ENCODE assay signal across 14 mouse cellular contexts in genomic region chr11:102998254-102998576, GRCm38 (mm10). TPM values are rescaled to one million over a fixed set of nuclear protein-coding genes. Genes with fewer than 3 reads are reported as not detected.
DNase-seq lines count a peak whose midpoint lies in the region; ATAC-seq and TF ChIP-seq lines count a peak whose summit lies in the region.
"Had no signal": no experiment of that assay in that cellular context is flagged by ENCODE, and none has a peak within 500 bp of the region (broad histone marks: within the 10 kb centered on the region; RNA-seq: fewer than 3 reads in every experiment).

No protein-coding gene starts in this region.

- H3K4me3 ChIP-seq in heart, postnatal 0 days (ENCODE audit: low read depth, low read length): no peak overlapping the region
- H3K4me3 ChIP-seq in stomach, embryonic 15.5 days (replicated peaks): no peak overlapping the region
- H3K4me3 ChIP-seq in stomach, postnatal 0 days (ENCODE audit: low read depth, low read length): no peak overlapping the region
- no peak overlapping the region; the same call in 1 of the 2 replicates for H3K4me3 ChIP-seq in liver, embryonic 13.5 days (replicated peaks)
- no peak overlapping the region for H3K4me3 ChIP-seq in midbrain, embryonic 16.5 days (ENCODE audit: low read depth, low read length)
- H3K4me3 ChIP-seq: forebrain, embryonic 10.5 days had no signal

- TF ChIP-seq EP300 in heart, postnatal 0 days (IDR thresholded peaks at IDR 0.05; ENCODE audit: low read depth): no peak
- no peak for TF ChIP-seq EP300 in stomach, postnatal 0 days (optimal IDR thresholded peaks at IDR 0.05)

- DNase-seq in heart, postnatal 0 days (ENCODE audit: low spot score): no peak
- no peak for DNase-seq in heart, postnatal 4 days
- no peak for DNase-seq in stomach, postnatal 0 days (ENCODE audit: low spot score)
- DNase-seq in liver, embryonic 13.5 days: no peak
- no peak for DNase-seq in ovary, postnatal 10 days (ENCODE audit: low spot score)
- DNase-seq: cerebellum, adult 11-12 months; kidney, postnatal 25 days; right cerebral cortex, postnatal 14 days had no signal

- peaks cover 13% of the 10 kb centered on the region for H3K36me3 ChIP-seq in heart, postnatal 0 days (replicated peaks; ENCODE audit: control insufficient read depth, insufficient read depth, low read length)
- peaks cover 36% of the 10 kb centered on the region for H3K36me3 ChIP-seq in stomach, embryonic 15.5 days
- H3K36me3 ChIP-seq in stomach, postnatal 0 days (ENCODE audit: control insufficient read depth, insufficient read depth, low read length): peaks cover 11% of the 10 kb centered on the region
- peaks cover 55% of the 10 kb centered on the region for H3K36me3 ChIP-seq in liver, embryonic 13.5 days
- H3K36me3 ChIP-seq in midbrain, embryonic 16.5 days (ENCODE audit: control insufficient read depth, insufficient read depth, low read length): peaks cover 37% of the 10 kb centered on the region

- H3K9me3 ChIP-seq in heart, postnatal 0 days (replicated peaks; ENCODE audit: control insufficient read depth, low read length): no peaks in the 10 kb centered on the region
- H3K9me3 ChIP-seq in stomach, embryonic 15.5 days: no peaks in the 10 kb centered on the region
- no peaks in the 10 kb centered on the region for H3K9me3 ChIP-seq in stomach, postnatal 0 days (ENCODE audit: control insufficient read depth, low read length)
- no peaks in the 10 kb centered on the region for H3K9me3 ChIP-seq in liver, embryonic 13.5 days (replicated peaks)
- H3K9me3 ChIP-seq in midbrain, embryonic 16.5 days (replicated peaks; ENCODE audit: control insufficient read depth, low read length, poor library complexity, severe bottlenecking): no peaks in the 10 kb centered on the region
- H3K9me3 ChIP-seq: forebrain, embryonic 10.5 days had no signal

- ATAC-seq in heart, postnatal 0 days (ENCODE audit: insufficient read depth, low read depth): no peak; the same call in 1 of the 2 replicates
- no peak for ATAC-seq in stomach, embryonic 15.5 days (ENCODE audit: insufficient read depth, low FRiP score, low read depth)
- no peak for ATAC-seq in stomach, postnatal 0 days (ENCODE audit: low FRiP score, low TSS enrichment)
- no peak for ATAC-seq in liver, embryonic 13.5 days (ENCODE audit: low read depth)
- ATAC-seq in midbrain, embryonic 16.5 days: no peak

- WGBS in heart, postnatal 0 days: 67% methylated on average over 7 of the region's 7 CpGs
- 71% methylated on average over 7 of the region's 7 CpGs for WGBS in stomach, embryonic 15.5 days
- WGBS in stomach, postnatal 0 days: 76% methylated on average over 7 of the region's 7 CpGs
- 26% methylated on average over 7 of the region's 7 CpGs for WGBS in liver, embryonic 13.5 days (ENCODE audit: insufficient replicate concordance)
- WGBS in midbrain, embryonic 16.5 days: 82% methylated on average over 7 of the region's 7 CpGs

- peak overlapping the region; percentile 76 for H3K27ac ChIP-seq in heart, postnatal 0 days (ENCODE audit: low read depth)
- H3K27ac ChIP-seq in stomach, embryonic 15.5 days: 0 out of 2 replicates have a peak overlapping the region, but pooled peaks have one; percentile 3
- H3K27ac ChIP-seq in stomach, postnatal 0 days (replicated peaks): no peak overlapping the region
- H3K27ac ChIP-seq in liver, embryonic 13.5 days: peak overlapping the region; percentile 80
- peak overlapping the region; percentile 9; the same call in 1 of the 2 replicates for H3K27ac ChIP-seq in midbrain, embryonic 16.5 days (ENCODE audit: low read length)
- H3K27ac ChIP-seq: forebrain, embryonic 10.5 days had no signal

- peaks cover 20% of the 10 kb centered on the region; the same call in 1 of the 2 replicates for H3K4me1 ChIP-seq in heart, postnatal 0 days (ENCODE audit: control insufficient read depth, insufficient read depth)
- H3K4me1 ChIP-seq in stomach, embryonic 15.5 days: peaks cover 9% of the 10 kb centered on the region; the same call in 1 of the 2 replicates
- H3K4me1 ChIP-seq in stomach, postnatal 0 days (replicated peaks; ENCODE audit: control insufficient read depth, insufficient read depth): no peaks in the 10 kb centered on the region
- H3K4me1 ChIP-seq in liver, embryonic 13.5 days (replicated peaks): peaks cover 30% of the 10 kb centered on the region
- peaks cover 16% of the 10 kb centered on the region; the same call in 1 of the 2 replicates for H3K4me1 ChIP-seq in midbrain, embryonic 16.5 days (ENCODE audit: control insufficient read depth, insufficient read depth, low read length)

- 0 out of 2 replicates have a peak overlapping the region, but pooled peaks have one; percentile 18 for H3K9ac ChIP-seq in heart, postnatal 0 days (replicated peaks; ENCODE audit: low read depth, low read length)
- H3K9ac ChIP-seq in stomach, embryonic 15.5 days: no peak overlapping the region
- no peak overlapping the region for H3K9ac ChIP-seq in stomach, postnatal 0 days (ENCODE audit: low read length)
- H3K9ac ChIP-seq in liver, embryonic 13.5 days: peak overlapping the region; percentile 63
- H3K9ac ChIP-seq in midbrain, embryonic 16.5 days (ENCODE audit: low read depth, low read length): no peak overlapping the region

- no peaks in the 10 kb centered on the region for H3K27me3 ChIP-seq in heart, postnatal 0 days (ENCODE audit: control insufficient read depth, insufficient read depth, low read length)
- no peaks in the 10 kb centered on the region for H3K27me3 ChIP-seq in stomach, embryonic 15.5 days (replicated peaks)
- no peaks in the 10 kb centered on the region for H3K27me3 ChIP-seq in stomach, postnatal 0 days (ENCODE audit: control insufficient read depth, insufficient read depth, low read length)
- H3K27me3 ChIP-seq in liver, embryonic 13.5 days: no peaks in the 10 kb centered on the region; the same call in 1 of the 2 replicates
- no peaks in the 10 kb centered on the region for H3K27me3 ChIP-seq in midbrain, embryonic 16.5 days (ENCODE audit: control insufficient read depth, insufficient read depth, low read depth, low read length)

- no peak for TF ChIP-seq CTCF in heart, postnatal 0 days (IDR thresholded peaks at IDR 0.05; ENCODE audit: low read depth)
- no peak for TF ChIP-seq CTCF in stomach, postnatal 0 days (IDR thresholded peaks at IDR 0.05; ENCODE audit: low read depth)

- H3K4me2 ChIP-seq in heart, postnatal 0 days (ENCODE audit: low read depth, low read length): peak overlapping the region; percentile 21; the same call in 1 of the 2 replicates
- H3K4me2 ChIP-seq in stomach, embryonic 15.5 days: no peak overlapping the region
- no peak overlapping the region for H3K4me2 ChIP-seq in stomach, postnatal 0 days (replicated peaks; ENCODE audit: low read depth)
- H3K4me2 ChIP-seq in liver, embryonic 13.5 days: peak overlapping the region; percentile 46
- H3K4me2 ChIP-seq in midbrain, embryonic 16.5 days (ENCODE audit: low read length): no peak overlapping the region

RNA-seq across cellular contexts. Expression of gene Nmt1, which starts 29.8 kb away (rescaled TPM):
- 47.6 and 63.6 TPM in 2 replicates for total RNA-seq in heart, postnatal 0 days (2014; rRNA removed; ENCODE audit: low replicate concordance)
- 46.6 and 50.0 TPM in 2 replicates for polyA plus RNA-seq in heart, postnatal 0 days (2015; fragmentation: Nextera tagmentation; extraction: Ambion mirVana)
- total RNA-seq in heart, postnatal 4 days (2021): 10 to 100 TPM; 57.6 to 62.7 TPM
- polyA plus RNA-seq in stomach, embryonic 15.5 days (2015; fragmentation: Nextera tagmentation; extraction: Ambion mirVana): 48.5 and 52.2 TPM in 2 replicates
- 45.9 and 52.3 TPM in 2 replicates for polyA plus RNA-seq in stomach, postnatal 0 days (2015; fragmentation: Nextera tagmentation; extraction: Ambion mirVana)
- 47.8 and 52.2 TPM in 2 replicates for polyA plus RNA-seq in liver, embryonic 13.5 days (2015; fragmentation: Nextera tagmentation; extraction: Ambion mirVana)
- 25.5 and 26.8 TPM in 2 replicates for polyA plus RNA-seq in midbrain, embryonic 16.5 days (2015; fragmentation: Nextera tagmentation; extraction: Ambion mirVana)

RNA-seq across cellular contexts. Expression of gene Dcakd, which starts 29.9 kb away (rescaled TPM):
- 53.5 and 64.0 TPM in 2 replicates for total RNA-seq in heart, postnatal 0 days (2014; rRNA removed; ENCODE audit: low replicate concordance)
- polyA plus RNA-seq in heart, postnatal 0 days (2015; fragmentation: Nextera tagmentation; extraction: Ambion mirVana): 45.2 and 50.4 TPM in 2 replicates
- 10 to 100 TPM; 76.4 to 77.9 TPM for total RNA-seq in heart, postnatal 4 days (2021)
- polyA plus RNA-seq in stomach, embryonic 15.5 days (2015; fragmentation: Nextera tagmentation; extraction: Ambion mirVana): 107 TPM in 2 replicates
- polyA plus RNA-seq in stomach, postnatal 0 days (2015; fragmentation: Nextera tagmentation; extraction: Ambion mirVana): 36.8 and 42.3 TPM in 2 replicates
- polyA plus RNA-seq in liver, embryonic 13.5 days (2015; fragmentation: Nextera tagmentation; extraction: Ambion mirVana): 29.9 and 37.3 TPM in 2 replicates
- 157 and 174 TPM in 2 replicates for polyA plus RNA-seq in midbrain, embryonic 16.5 days (2015; fragmentation: Nextera tagmentation; extraction: Ambion mirVana)

RNA-seq across cellular contexts. Expression of gene C1ql1, which starts 51.7 kb away (rescaled TPM):
- 1.1 TPM in 1 of 2 replicates, not detected in the other for total RNA-seq in heart, postnatal 0 days (2014; rRNA removed; ENCODE audit: low replicate concordance)
- polyA plus RNA-seq in heart, postnatal 0 days (2015; fragmentation: Nextera tagmentation; extraction: Ambion mirVana): 0.10 TPM in 1 of 2 replicates, not detected in the other
- total RNA-seq in heart, postnatal 4 days (2021): under 1 TPM; 0.36 to 0.55 TPM
- 5.1 and 5.6 TPM in 2 replicates for polyA plus RNA-seq in stomach, embryonic 15.5 days (2015; fragmentation: Nextera tagmentation; extraction: Ambion mirVana)
- polyA plus RNA-seq in stomach, postnatal 0 days (2015; fragmentation: Nextera tagmentation; extraction: Ambion mirVana): 1.4 and 1.9 TPM in 2 replicates
- polyA plus RNA-seq in liver, embryonic 13.5 days (2015; fragmentation: Nextera tagmentation; extraction: Ambion mirVana): 0.07 and 0.10 TPM in 2 replicates
- 6.0 and 7.9 TPM in 2 replicates for polyA plus RNA-seq in midbrain, embryonic 16.5 days (2015; fragmentation: Nextera tagmentation; extraction: Ambion mirVana)
- total RNA-seq: gastrocnemius, adult 18-20 months; liver, adult 2 months; megakaryocyte-erythroid progenitor cell, adult 5-6 weeks had no signal
- polyA plus RNA-seq: liver, adult 2 months had no signal

Comparison
In these comparisons a context has a peak if more than half of its experiments do, and no peak if none do; other contexts are left out.
1. H3K4me2 ChIP-seq: peak in heart, postnatal 0 days (single experiment) and liver, embryonic 13.5 days (single experiment); none in stomach, embryonic 15.5 days (single experiment), stomach, postnatal 0 days (single experiment) and midbrain, embryonic 16.5 days (single experiment).
2. H3K9ac ChIP-seq: peak in heart, postnatal 0 days (single experiment) and liver, embryonic 13.5 days (single experiment); none in stomach, embryonic 15.5 days (single experiment), stomach, postnatal 0 days (single experiment) and midbrain, embryonic 16.5 days (single experiment).